Mouse (Mus musculus): ENCODE results near the gene Gm11568. TPM values are rescaled to one million over a fixed set of nuclear protein-coding genes. Genes with fewer than 3 reads are reported as not detected.
"Not testable (repeated sequence)": the region's sequence is repeated elsewhere in the genome, so short reads cannot be mapped to it uniquely, and the experiment has no call there.

The Gm11568 gene
- polyA plus RNA-seq (2015; fragmentation: Nextera tagmentation; extraction: Ambion mirVana): not detected in 2 replicates

GRCm38 (mm10) chr11:99857617-99858016 is at the start of gene Gm11568:
Gene Gm11568 (plus strand): TSS chr11:99857917.
- Histone ChIP-seq H3K36me3 (ENCODE audit: control insufficient read depth, insufficient read depth) (no peaks in the 10 kb centered on the region), H3K4me2 (replicated peaks; ENCODE audit: low read depth) (no peak within 1 kb of the TSS), H3K27ac (ENCODE audit: low read depth, low read length) (no peak within 1 kb of the TSS), H3K4me1 (replicated peaks; ENCODE audit: control insufficient read depth, insufficient read depth, low read length) (no peaks in the 10 kb centered on the region), H3K9ac (ENCODE audit: low read depth, low read length) (no peak within 1 kb of the TSS), H3K4me3 (ENCODE audit: low read depth, low read length) (no peak within 1 kb of the TSS), H3K27me3 (replicated peaks; ENCODE audit: control insufficient read depth, insufficient read depth, low read length) (no peaks in the 10 kb centered on the region), H3K9me3 (ENCODE audit: control insufficient read depth) (no peaks in the 10 kb centered on the region)
- WGBS: 86% methylated on average over 2 of the region's 2 CpGs
- TF ChIP-seq CTCF (IDR thresholded peaks at IDR 0.05; ENCODE audit: low read depth): no peak
- no peak for ATAC-seq

GRCm38 (mm10) chr11:99809792-99810191 is 47.9 kb upstream of the Gm11568 start, which contains the start of gene Krtap4-13:
Gene Krtap4-13 (minus strand): TSS chr11:99809892.
- not testable (repeated sequence) for H3K4me1 ChIP-seq (replicated peaks; ENCODE audit: control insufficient read depth, insufficient read depth, low read length); H3K27ac ChIP-seq (ENCODE audit: low read depth, low read length); H3K9ac ChIP-seq (ENCODE audit: low read depth, low read length); H3K9me3 ChIP-seq (ENCODE audit: control insufficient read depth); H3K27me3 ChIP-seq (replicated peaks; ENCODE audit: control insufficient read depth, insufficient read depth, low read length); H3K4me2 ChIP-seq (replicated peaks; ENCODE audit: low read depth); ATAC-seq; H3K36me3 ChIP-seq (ENCODE audit: control insufficient read depth, insufficient read depth); H3K4me3 ChIP-seq (ENCODE audit: low read depth, low read length)

GRCm38 (mm10) chr11:99815566-99815965 is 42.2 kb upstream of the Gm11568 start, which contains the start of gene Gm11564:
Gene Gm11564 (minus strand): TSS chr11:99815666.
- H3K4me3 ChIP-seq (ENCODE audit: low read depth, low read length); H3K36me3 ChIP-seq (ENCODE audit: control insufficient read depth, insufficient read depth); H3K27ac ChIP-seq (ENCODE audit: low read depth, low read length); H3K4me1 ChIP-seq (replicated peaks; ENCODE audit: control insufficient read depth, insufficient read depth, low read length); H3K27me3 ChIP-seq (replicated peaks; ENCODE audit: control insufficient read depth, insufficient read depth, low read length); H3K4me2 ChIP-seq (replicated peaks; ENCODE audit: low read depth); H3K9me3 ChIP-seq (ENCODE audit: control insufficient read depth); H3K9ac ChIP-seq (ENCODE audit: low read depth, low read length); ATAC-seq: not testable (repeated sequence)
- 82% methylated on average over 2 of the region's 2 CpGs for WGBS

GRCm38 (mm10) chr11:99837966-99838365 is 19.8 kb upstream of the Gm11568 start, which contains the start of gene 2300003K06Rik:
Gene 2300003K06Rik (minus strand): TSS chr11:99838066.
- WGBS: 47% methylated on average over 1 of the region's 1 CpGs
- no peak for TF ChIP-seq CTCF (IDR thresholded peaks at IDR 0.05; ENCODE audit: low read depth)
- no peaks in the 10 kb centered on the region for H3K27me3 ChIP-seq (replicated peaks; ENCODE audit: control insufficient read depth, insufficient read depth, low read length)
- H3K4me2 ChIP-seq (replicated peaks; ENCODE audit: low read depth): no peak within 1 kb of the TSS
- H3K4me1 ChIP-seq (replicated peaks; ENCODE audit: control insufficient read depth, insufficient read depth, low read length): no peaks in the 10 kb centered on the region
- H3K9ac ChIP-seq (ENCODE audit: low read depth, low read length): no peak within 1 kb of the TSS
- no peak within 1 kb of the TSS for H3K27ac ChIP-seq (ENCODE audit: low read depth, low read length)
- no peak for ATAC-seq
- H3K4me3 ChIP-seq (ENCODE audit: low read depth, low read length): no peak within 1 kb of the TSS
- no peaks in the 10 kb centered on the region for H3K9me3 ChIP-seq (ENCODE audit: control insufficient read depth)
- no peaks in the 10 kb centered on the region for H3K36me3 ChIP-seq (ENCODE audit: control insufficient read depth, insufficient read depth)

- Histone ChIP-seq H3K36me3 (ENCODE audit: control insufficient read depth, insufficient read depth) (no peaks in the 10 kb centered on the region), H3K9me3 (ENCODE audit: control insufficient read depth) (no peaks in the 10 kb centered on the region), H3K27me3 (replicated peaks; ENCODE audit: control insufficient read depth, insufficient read depth, low read length) (no peaks in the 10 kb centered on the region), H3K4me2 (replicated peaks; ENCODE audit: low read depth) (no peak overlapping the region), H3K4me3 (ENCODE audit: low read depth, low read length) (no peak overlapping the region), H3K27ac (ENCODE audit: low read depth, low read length) (no peak overlapping the region), H3K4me1 (replicated peaks; ENCODE audit: control insufficient read depth, insufficient read depth, low read length) (no peaks in the 10 kb centered on the region), H3K9ac (ENCODE audit: low read depth, low read length) (no peak overlapping the region)
- 73% methylated on average over 1 of the region's 1 CpGs for WGBS
- no peak for TF ChIP-seq CTCF (IDR thresholded peaks at IDR 0.05; ENCODE audit: low read depth)
- no peak for ATAC-seq
These were observed 15.5 kb upstream of the Gm11568 start for GRCm38 (mm10) chr11:99842185-99842584.

GRCm38 (mm10) chr11:99846746-99847145 is 11.0 kb upstream of the Gm11568 start:
- H3K9me3 ChIP-seq (ENCODE audit: control insufficient read depth): no peaks in the 10 kb centered on the region
- no peak for ATAC-seq
- H3K4me3 ChIP-seq (ENCODE audit: low read depth, low read length): no peak overlapping the region
- no peaks in the 10 kb centered on the region for H3K36me3 ChIP-seq (ENCODE audit: control insufficient read depth, insufficient read depth)
- WGBS: 88% methylated on average over 2 of the region's 2 CpGs
- H3K9ac ChIP-seq (ENCODE audit: low read depth, low read length): no peak overlapping the region
- H3K27me3 ChIP-seq (replicated peaks; ENCODE audit: control insufficient read depth, insufficient read depth, low read length): no peaks in the 10 kb centered on the region
- no peak overlapping the region for H3K4me2 ChIP-seq (replicated peaks; ENCODE audit: low read depth)
- H3K27ac ChIP-seq (ENCODE audit: low read depth, low read length): no peak overlapping the region
- no peaks in the 10 kb centered on the region for H3K4me1 ChIP-seq (replicated peaks; ENCODE audit: control insufficient read depth, insufficient read depth, low read length)
- TF ChIP-seq CTCF (IDR thresholded peaks at IDR 0.05; ENCODE audit: low read depth): no peak

GRCm38 (mm10) chr11:99851508-99851907 is 6.2 kb upstream of the Gm11568 start, which contains the start of gene Krtap4-16:
Gene Krtap4-16 (minus strand): TSS chr11:99851608.
- ATAC-seq: no peak
- H3K36me3 ChIP-seq (ENCODE audit: control insufficient read depth, insufficient read depth): no peaks in the 10 kb centered on the region
- no peaks in the 10 kb centered on the region for H3K4me1 ChIP-seq (replicated peaks; ENCODE audit: control insufficient read depth, insufficient read depth, low read length)
- TF ChIP-seq CTCF (IDR thresholded peaks at IDR 0.05; ENCODE audit: low read depth): no peak
- no peak within 1 kb of the TSS for H3K4me3 ChIP-seq (ENCODE audit: low read depth, low read length)
- no peaks in the 10 kb centered on the region for H3K27me3 ChIP-seq (replicated peaks; ENCODE audit: control insufficient read depth, insufficient read depth, low read length)
- no peak within 1 kb of the TSS for H3K4me2 ChIP-seq (replicated peaks; ENCODE audit: low read depth)
- no peak within 1 kb of the TSS for H3K27ac ChIP-seq (ENCODE audit: low read depth, low read length)
- no peak within 1 kb of the TSS for H3K9ac ChIP-seq (ENCODE audit: low read depth, low read length)
- no peaks in the 10 kb centered on the region for H3K9me3 ChIP-seq (ENCODE audit: control insufficient read depth)
